16 mouse cellular contexts compared by ENCODE assay signal in the genomic region with DNA sequence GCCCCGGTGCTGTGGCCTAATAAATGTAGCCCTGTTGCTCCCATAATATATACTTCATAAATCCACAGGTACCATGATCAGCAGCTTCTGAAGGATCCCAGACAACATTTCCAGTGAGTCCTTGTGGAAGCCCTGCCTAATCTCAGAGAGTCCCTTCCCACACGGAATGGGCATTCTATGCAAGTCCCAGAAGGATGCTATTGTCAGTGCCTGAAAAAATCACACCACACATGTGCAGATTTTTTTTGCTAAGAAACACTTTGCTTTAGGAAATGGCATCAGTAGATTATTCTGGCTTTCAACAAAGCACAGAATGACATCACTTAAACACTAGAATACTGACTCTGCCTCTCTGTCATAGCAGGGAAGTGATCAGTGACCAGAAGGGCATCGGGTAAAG.
"Had no signal": no experiment of that assay in that cellular context is flagged by ENCODE, and none has a peak within 500 bp of the region (broad histone marks: within the 10 kb centered on the region; RNA-seq: fewer than 3 reads in every experiment).

No protein-coding gene starts in this region.

- H3K4me1 ChIP-seq: limb, embryonic 10.5 days; limb, embryonic 13.5 days; liver, embryonic 12.5 days; liver, embryonic 15.5 days; megakaryocyte, embryonic 14.5 days; midbrain, embryonic 10.5 days; midbrain, embryonic 15.5 days; neural tube, embryonic 12.5 days had no signal

- H3K9ac ChIP-seq: limb, embryonic 13.5 days; liver, embryonic 12.5 days; liver, embryonic 15.5 days; lung, embryonic 15.5 days; midbrain, embryonic 15.5 days; neural tube, embryonic 12.5 days; neural tube, embryonic 15.5 days had no signal

- H3K27me3 ChIP-seq: limb, embryonic 13.5 days; liver, embryonic 12.5 days; liver, embryonic 15.5 days; lung, embryonic 15.5 days; megakaryocyte, embryonic 14.5 days; midbrain, embryonic 15.5 days; neural tube, embryonic 12.5 days; neural tube, embryonic 15.5 days had no signal

- H3K36me3 ChIP-seq: limb, embryonic 10.5 days; limb, embryonic 13.5 days; liver, embryonic 12.5 days; liver, embryonic 15.5 days; lung, embryonic 15.5 days; midbrain, embryonic 10.5 days; midbrain, embryonic 15.5 days; neural tube, embryonic 12.5 days; neural tube, embryonic 15.5 days had no signal

- H3K4me3 ChIP-seq: limb, embryonic 10.5 days; limb, embryonic 13.5 days; liver, embryonic 12.5 days; liver, embryonic 15.5 days; lung, embryonic 15.5 days; megakaryocyte, embryonic 14.5 days; midbrain, embryonic 10.5 days; midbrain, embryonic 15.5 days; neural tube, embryonic 12.5 days; neural tube, embryonic 15.5 days had no signal

- H3K4me2 ChIP-seq: limb, embryonic 13.5 days; liver, embryonic 12.5 days; liver, embryonic 15.5 days; lung, embryonic 15.5 days; midbrain, embryonic 15.5 days; neural tube, embryonic 12.5 days; neural tube, embryonic 15.5 days had no signal

- H3K27ac ChIP-seq: limb, embryonic 10.5 days; limb, embryonic 13.5 days; liver, embryonic 12.5 days; liver, embryonic 15.5 days; lung, embryonic 15.5 days; midbrain, embryonic 10.5 days; midbrain, embryonic 15.5 days; neural tube, embryonic 12.5 days; neural tube, embryonic 15.5 days had no signal

- ATAC-seq: liver, embryonic 12.5 days; midbrain, embryonic 15.5 days had no signal

- DNase-seq: kidney, adult 18-20 months; kidney, adult 9 months; liver; thymus, adult 2 months; thymus, postnatal 14 days; thymus, postnatal 4 days had no signal

- H3K9me3 ChIP-seq: limb, embryonic 10.5 days; limb, embryonic 13.5 days; liver, embryonic 12.5 days; lung, embryonic 15.5 days; midbrain, embryonic 10.5 days; midbrain, embryonic 15.5 days; neural tube, embryonic 12.5 days; neural tube, embryonic 15.5 days had no signal
